Mouse (Mus musculus) gastrocnemius, postnatal 14 days (tissue): Measurements from ENCODE around the gene Zmynd10. TPM values are rescaled to one million over a fixed set of nuclear protein-coding genes. Genes with fewer than 3 reads are reported as not detected.

Experiments used
- DNase-seq: peaks from one replicate; pipeline ENCODE4 v3.0.0; 2021; ENCODE audit warnings: mixed read lengths
- intact Hi-C: fragments of 180-260 bp; cut with DNase I; formaldehyde crosslinking; loops from one replicate; pipeline ENCODE4 v1.15.1; 2025; ENCODE audit warnings: low total_unique reads
- total RNA-seq, 2 experiments: library from RNA; stranded (reverse); gene quantifications; 2 replicates each; pipeline ENCODE4 v1.2.3; 2021

Zmynd10 gene
- total RNA-seq, 2 experiments from 2014 or later: not detected

DNA sequence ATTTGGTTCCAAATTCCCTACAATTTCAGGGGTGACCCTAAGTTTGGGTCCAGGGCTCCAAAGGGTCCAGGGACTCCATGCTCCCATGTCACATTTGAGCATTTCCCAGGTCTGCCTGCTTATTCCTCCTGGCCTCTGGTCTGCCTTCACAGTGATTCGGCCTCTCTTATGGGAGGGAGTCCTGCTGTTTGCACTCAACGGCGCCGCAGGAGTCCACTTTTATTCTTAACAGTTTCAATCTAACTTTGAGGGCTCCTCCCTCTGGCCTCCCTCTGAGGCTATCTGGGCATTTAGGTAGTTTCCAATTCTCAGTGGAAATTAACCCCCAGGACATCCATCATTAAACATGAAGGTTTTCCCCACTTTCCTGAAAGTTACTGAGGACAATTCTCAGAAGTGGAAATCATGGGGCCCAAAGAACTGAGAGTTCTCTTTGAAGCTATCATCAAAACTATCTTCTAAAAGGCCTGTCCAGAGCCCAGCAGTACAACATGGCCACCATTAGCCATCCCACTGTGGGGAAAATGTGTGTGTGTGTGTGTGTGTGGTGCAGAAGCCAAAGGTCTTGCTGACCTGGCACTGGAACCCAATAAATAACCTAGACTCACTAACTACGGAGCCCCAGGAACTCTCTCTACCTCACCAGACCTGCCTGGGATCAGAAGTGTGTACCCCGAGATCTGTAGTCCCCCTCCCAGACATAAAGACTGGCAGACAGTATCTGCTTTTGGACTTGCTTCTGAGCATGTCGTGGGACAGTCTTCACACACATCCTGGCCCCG is 47.4 kb downstream of the Zmynd10 start:
- no peak for DNase-seq
- intact Hi-C loops: no loop called here

GRCm38 (mm10) chr9:107596619-107597569 is 49.8 kb downstream of the Zmynd10 start:
- intact Hi-C loops: no loop called here
- DNase-seq: peak; percentile 73

GRCm38 (mm10) chr9:107598385-107598784 is 51.3 kb downstream of the Zmynd10 start:
- DNase-seq: no peak
- intact Hi-C loops: no loop called here

DNA sequence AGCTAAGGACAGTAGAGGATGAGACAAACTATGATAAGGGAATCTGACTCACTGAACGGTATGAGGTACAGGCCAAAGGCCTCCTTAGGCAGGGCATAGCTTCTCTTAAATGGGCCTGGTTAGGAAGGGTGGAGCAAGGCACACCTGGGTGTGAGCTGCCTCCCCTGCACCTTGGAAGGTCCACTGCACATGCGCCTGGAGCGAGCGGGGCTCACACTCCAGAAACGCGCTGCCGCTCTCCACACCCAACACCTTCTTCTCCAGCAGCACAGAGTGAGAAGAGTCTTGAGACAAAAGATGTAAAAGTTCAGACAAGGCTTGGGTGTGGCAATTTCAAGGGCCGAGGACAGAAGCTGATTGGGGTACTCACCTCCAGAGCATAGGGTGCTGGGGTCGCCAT is 52.3 kb downstream of the Zmynd10 start:
- intact Hi-C loops: no loop called here
- no peak for DNase-seq

DNA sequence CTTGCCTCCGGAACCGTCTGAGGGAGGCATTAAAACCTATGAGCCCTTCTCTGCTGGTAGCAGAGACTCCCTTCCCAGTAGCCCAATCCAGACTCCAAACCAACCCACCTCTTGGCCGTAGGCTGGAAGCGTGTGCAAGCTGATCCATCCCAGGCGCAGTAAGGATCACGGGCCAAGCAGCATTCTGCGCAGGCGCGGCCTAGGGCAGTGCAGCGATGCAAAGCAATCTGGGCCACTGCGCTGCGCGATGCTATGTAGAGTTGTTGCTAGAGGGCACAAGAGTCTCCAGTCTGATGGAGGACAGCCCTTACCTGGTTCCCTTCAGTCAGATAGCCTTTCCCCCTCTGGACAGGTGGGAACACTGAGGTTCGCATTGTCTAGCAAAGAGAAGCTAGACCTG is 52.7 kb downstream of the Zmynd10 start:
- intact Hi-C loops: loop anchor here (5.0 kb wide), 1 partner anchor 77 kb away; the partner anchor contains the start of gene Gnat1
- peak; percentile 53 for DNase-seq

DNA sequence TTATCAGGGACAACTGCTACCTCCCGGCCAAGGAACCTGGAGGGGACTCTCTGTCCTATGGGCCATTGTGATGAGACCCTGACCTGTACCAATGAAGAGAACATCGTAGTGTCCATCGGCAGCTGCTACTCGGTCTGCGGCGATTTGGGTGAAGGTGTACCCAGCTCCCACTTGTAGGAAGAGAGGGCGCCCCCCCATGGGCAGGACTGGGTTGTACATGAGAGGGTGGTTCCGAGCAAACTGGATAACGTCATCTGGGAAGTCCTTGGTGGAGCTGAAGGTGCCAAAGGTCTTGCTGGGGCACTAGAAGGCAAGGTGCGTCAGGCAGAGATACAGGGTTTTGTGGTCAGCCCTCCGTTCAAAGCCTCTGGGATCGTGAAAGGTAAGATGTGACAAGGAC is 53.6 kb downstream of the Zmynd10 start:
- intact Hi-C loops: loop anchor here (5.0 kb wide), 1 partner anchor 77 kb away; the partner anchor contains the start of gene Gnat1
- DNase-seq: no peak

Other genes starting within 250 kb of the Zmynd10 start
- gene Hemk1, start 208.9 kb upstream of the Zmynd10 start, total RNA-seq: 10 to 100 TPM; 12.0 to 13.2 TPM
- gene 6430571L13Rik, start 206.7 kb upstream of the Zmynd10 start, total RNA-seq: 10 to 100 TPM; 41.9 to 49.8 TPM
- gene Cacna2d2, start 147.7 kb upstream of the Zmynd10 start, total RNA-seq: 1 to 10 TPM in 1 of 2 experiments, under 1 TPM in 1; 0.78 to 1.0 TPM
- gene Tmem115, start 13.4 kb upstream of the Zmynd10 start, total RNA-seq: 10 to 100 TPM; 18.4 to 19.9 TPM
- gene Cyb561d2, start 5.1 kb upstream of the Zmynd10 start, total RNA-seq: 1 to 10 TPM; 2.2 to 2.5 TPM
- gene Nprl2, start 5.1 kb upstream of the Zmynd10 start, total RNA-seq: 1 to 10 TPM; 7.5 to 7.7 TPM
- gene Rassf1, start 4.3 kb downstream of the Zmynd10 start, total RNA-seq: 10 to 100 TPM; 11.1 to 11.6 TPM
- 10 to 100 TPM; 21.8 to 23.1 TPM for gene Tusc2, start 16.0 kb downstream of the Zmynd10 start, total RNA-seq
- 10 to 100 TPM; 12.7 to 14.5 TPM for gene Hyal2, start 20.6 kb downstream of the Zmynd10 start, total RNA-seq
- gene Hyal1, start 29.6 kb downstream of the Zmynd10 start, total RNA-seq: 1 to 10 TPM; 2.6 to 2.7 TPM
- gene Naa80, start 31.6 kb downstream of the Zmynd10 start, total RNA-seq: 10 to 100 TPM; 12.0 TPM
- gene Hyal3, start 33.5 kb downstream of the Zmynd10 start, total RNA-seq: under 1 TPM; 0.23 to 0.49 TPM
- 10 to 100 TPM; 33.5 to 42.7 TPM for gene Ifrd2, start 40.3 kb downstream of the Zmynd10 start, total RNA-seq
- 10 to 100 TPM; 27.6 to 35.2 TPM for gene Sema3b, start 61.9 kb downstream of the Zmynd10 start, total RNA-seq
- gene Gnai2, start 88.1 kb downstream of the Zmynd10 start, total RNA-seq: 100 to 1,000 TPM; 139 to 152 TPM
- 10 to 100 TPM; 29.8 to 57.1 TPM for gene Slc38a3, start 122.2 kb downstream of the Zmynd10 start, total RNA-seq
- gene Gnat1, start 132.4 kb downstream of the Zmynd10 start, total RNA-seq: not detected
- gene Sema3f, start 163.2 kb downstream of the Zmynd10 start, total RNA-seq: 10 to 100 TPM in 1 of 2 experiments, 1 to 10 TPM in 1; 8.4 to 10.6 TPM
- gene Rbm5, start 223.7 kb downstream of the Zmynd10 start, total RNA-seq: 10 to 100 TPM; 30.9 to 40.5 TPM